Mouse (Mus musculus): Measurements from ENCODE around the gene Magi2.

Gene Magi2

DNA sequence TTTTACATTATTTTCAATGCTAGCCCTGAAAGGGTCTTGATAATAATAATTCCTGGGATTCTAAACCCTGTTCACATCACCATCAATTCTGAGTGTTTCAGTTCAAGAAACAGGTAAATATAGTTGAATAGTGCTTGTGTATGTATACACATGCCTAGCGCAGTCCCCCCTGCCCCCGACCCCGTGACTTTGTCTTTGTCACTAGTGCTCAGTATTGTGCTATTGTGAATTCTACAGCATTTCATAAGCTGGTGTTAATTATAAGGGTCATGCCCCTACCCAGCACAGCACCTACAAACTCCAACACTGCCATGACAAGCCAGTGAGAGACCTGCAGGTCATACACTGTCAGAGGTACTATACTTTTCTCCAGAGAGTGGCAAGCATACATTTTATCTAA is 520.8 kb downstream of the Magi2 start:
- DNase-seq: no peak

GRCm38 (mm10) chr5:19779224-19779623 is 552.4 kb downstream of the Magi2 start:
- DNase-seq: no peak

DNA sequence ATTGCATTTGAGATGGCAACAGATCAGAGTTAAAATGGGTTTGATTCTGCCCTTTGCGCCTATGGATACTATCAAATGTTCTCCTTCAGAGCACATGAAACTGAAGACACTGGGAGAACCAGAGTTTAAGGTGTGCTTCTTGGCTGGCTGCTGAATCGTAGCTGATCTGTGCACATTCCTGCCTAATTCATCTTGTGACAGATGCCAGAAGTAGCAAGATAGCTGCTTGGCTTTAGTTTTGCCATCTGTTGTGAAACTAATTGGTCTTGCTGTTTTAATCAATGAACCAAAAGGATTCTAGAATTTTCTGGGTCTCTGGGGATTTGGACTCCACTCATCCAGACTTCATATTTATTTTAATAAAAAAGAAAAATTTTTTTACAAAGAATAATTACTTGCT is 553.2 kb downstream of the Magi2 start:
- peak; percentile 7 for DNase-seq

DNA sequence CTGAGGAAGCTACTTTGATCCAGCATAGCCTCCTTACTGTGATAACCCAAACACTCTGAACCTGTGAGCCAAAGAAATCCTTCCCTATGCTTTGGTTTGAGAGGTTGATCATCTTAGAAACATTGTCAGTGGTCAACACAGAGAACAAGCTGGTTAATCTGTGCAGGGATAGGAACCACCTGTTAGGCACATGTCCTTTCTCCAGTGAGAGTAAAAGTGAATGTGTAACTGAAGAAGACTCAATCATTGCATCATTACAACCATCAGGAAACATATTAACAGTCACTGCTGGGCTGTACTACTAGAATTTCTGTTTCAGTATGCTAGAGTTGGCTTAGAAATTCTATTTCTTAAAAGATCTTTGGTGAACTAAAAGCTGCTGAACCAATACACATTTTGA is 558.5 kb downstream of the Magi2 start:
- no peak for DNase-seq

DNA sequence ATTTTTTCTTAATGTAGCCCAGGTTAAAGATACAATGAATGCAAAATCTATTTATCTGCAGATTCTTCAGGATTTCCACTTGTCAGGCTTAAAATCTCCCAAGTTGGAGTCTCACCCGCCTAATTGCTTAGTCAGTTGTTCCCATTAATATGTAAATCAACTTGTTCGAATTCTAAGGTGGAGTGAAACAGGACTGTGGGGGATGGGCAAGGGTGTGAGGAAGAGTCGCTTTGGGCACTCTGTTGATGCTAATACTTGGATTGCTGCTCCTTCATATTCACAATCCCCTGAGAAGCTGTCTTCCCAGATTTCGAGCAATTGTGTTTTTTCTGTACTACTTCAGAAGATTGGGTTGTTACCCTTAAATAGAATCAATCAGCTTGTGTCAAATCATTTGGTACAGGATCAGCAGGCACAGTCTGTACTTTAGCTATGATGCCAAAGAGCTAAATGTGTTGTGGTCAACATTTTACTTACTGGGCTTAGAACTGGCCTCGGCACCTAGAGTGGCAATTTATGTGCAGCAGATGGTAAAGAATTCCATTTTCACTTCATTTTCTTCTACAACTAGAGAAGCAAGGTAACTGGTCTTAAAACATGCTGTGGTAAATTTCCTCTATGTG is 560.8 kb downstream of the Magi2 start:
- DNase-seq: no peak

DNA sequence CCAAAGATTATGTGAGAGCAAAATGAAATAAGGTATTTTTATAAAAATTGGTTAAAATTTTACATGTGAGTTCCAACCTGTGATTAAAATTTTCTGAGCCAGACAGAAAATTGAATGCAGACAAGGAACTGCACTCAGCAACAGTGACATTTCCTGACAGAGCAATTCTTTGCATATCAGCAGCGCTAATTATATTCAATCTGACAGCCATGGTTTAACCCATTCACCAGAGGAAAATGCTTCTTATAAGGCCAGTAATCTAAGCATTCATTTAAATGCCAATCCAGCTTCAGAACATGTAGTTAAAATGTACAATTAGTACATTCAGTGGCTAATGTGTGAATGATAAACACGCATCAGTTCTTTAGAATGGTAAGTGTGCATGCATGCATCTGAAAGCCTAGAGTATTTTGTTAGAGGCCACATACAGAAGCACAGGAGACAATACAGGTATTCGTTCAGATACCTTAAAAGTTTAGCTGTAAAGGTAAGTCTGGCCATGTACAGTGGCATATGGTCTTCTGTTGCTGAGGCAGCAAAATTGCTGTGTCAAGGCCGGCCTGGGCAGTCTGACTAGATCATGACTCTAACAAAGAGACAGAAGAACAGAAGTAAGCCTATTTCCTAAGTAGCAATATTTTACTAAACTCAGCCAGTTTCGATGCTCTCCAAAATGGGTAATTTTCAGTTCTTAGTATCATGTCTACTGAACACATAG is 576.4 kb downstream of the Magi2 start:
- DNase-seq: no peak

DNA sequence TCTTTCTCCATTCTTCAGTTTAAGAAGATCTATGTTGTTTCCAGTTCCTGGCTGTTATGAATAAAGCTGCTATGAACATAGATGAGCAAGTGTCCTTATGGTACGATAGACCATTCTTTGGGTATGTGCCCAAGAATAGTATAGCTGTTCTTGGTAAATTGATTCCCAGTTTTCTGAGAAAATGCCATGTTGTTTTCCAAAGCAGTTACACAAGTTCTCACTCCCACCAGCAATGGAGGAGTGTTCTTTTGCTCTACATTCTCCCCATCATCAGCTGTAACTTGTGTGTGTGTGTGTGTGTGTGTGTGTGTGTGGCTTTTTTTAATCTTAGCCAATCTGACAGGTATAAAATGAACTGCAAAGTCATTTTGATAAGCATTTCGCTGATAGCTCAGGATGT is 595.7 kb downstream of the Magi2 start:
- DNase-seq: no peak

GRCm38 (mm10) chr5:19825943-19826342 is 599.1 kb downstream of the Magi2 start:
- DNase-seq: no peak

- DNase-seq: no peak
These were observed 602.5 kb downstream of the Magi2 start for GRCm38 (mm10) chr5:19829341-19829740.

GRCm38 (mm10) chr5:19862854-19863253 is 636.0 kb downstream of the Magi2 start:
- DNase-seq: no peak

DNA sequence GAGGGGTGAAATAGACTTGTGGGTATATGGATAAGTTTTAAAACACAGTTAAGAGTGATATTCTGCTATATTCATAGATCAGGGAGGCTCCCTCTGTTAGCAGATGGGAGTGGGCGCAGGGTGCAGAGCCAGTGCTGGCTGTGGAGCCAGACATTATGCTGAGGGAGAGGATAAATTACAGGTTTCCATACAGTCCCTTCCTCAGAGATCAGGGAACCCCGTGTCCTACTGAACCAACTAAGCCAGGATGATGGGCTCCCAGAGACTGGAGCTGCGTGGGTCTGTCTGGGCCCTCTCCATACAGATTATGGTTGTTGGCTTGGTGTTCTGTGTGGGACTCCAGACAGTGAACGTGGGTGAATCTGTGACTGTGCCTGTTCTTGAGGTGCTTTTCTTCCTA is 643.6 kb downstream of the Magi2 start:
- DNase-seq: no peak

- DNase-seq: no peak
These were observed 664.9 kb downstream of the Magi2 start for GRCm38 (mm10) chr5:19891693-19892092.

GRCm38 (mm10) chr5:19895893-19896292 is 669.1 kb downstream of the Magi2 start:
- DNase-seq: no peak

GRCm38 (mm10) chr5:19901625-19902024 is 674.8 kb downstream of the Magi2 start:
- no peak for DNase-seq

GRCm38 (mm10) chr5:19906636-19907035 is 679.8 kb downstream of the Magi2 start:
- no peak for DNase-seq

DNA sequence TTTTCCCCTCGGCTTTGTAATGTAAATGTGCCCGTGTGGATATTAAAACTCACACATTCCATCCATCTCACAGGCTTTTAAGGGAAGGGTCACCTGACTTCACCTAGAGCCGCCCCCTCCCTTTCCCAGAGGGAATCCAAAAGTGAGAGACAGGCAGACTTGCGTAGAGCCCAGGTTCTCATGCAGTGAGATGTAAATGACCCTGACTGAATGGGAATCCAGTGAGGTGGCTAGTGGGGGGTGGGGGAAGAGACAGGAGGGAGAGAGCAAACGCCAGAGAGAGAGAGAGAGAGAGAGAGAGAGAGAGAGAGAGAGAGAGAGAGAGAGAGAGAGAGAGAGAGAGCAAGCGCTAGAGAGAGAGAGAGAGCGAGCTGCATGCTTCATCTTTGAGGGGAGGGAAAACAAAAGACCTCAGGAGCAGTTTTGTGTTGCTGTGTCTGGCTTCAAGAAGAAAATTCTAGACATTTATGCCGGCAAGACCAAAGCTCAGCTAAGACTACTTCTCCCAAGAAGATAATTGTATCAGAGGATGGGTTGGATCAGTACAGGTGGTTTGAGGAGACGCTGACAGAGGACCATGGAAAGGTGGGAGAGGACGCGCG is 680.6 kb downstream of the Magi2 start:
- DNase-seq: no peak

DNA sequence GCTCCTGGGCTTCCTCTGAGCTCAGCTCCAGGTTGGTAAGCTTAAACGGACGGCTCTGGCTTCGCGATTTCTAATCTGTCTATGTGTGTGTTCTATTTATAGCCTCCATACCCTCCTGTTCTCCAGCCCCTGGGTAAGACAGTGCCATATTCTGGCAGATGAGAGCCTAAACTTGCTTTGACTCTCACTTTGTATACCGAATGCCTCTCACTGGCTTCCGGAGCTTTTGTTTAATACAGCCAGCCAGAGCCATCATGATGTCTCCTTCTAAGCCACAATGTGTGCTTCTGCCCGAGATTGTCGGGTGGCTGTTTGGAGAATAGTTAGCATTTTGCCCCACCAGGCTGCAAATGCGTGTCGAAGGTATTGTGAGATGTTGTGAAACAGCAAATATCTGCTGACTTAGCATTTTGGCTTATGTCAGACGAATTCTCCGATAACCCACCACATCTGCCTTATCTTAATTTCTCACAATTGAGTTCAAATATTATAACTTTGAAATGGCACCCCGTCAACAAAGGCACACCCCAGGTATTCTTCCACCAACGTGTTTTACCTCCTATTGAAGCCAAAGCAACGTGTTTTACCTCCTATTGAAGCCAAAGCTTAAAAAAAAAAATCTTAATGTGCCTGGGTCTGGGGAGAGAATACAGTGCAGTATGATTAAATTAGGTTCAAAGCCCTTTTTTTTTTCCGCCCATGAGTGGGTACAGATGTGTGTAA is 681.3 kb downstream of the Magi2 start:
- no peak for DNase-seq

DNA sequence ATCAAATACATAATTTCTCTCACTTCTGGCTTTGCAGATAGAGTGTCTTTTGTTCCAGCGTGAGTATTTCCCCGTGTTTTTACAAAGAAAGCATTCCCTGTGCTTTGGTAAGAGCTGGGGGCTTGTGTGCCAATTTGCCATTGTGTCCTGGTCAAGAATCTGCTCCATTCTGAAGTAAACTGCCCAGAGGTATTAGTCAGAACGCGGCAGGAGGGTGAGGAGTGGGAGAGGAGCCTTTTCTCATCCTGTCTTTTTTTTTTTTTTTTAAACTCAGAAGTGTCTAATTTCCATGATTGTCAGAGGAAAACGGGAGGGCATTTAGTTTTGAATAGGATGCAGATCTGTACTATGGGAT is 681.8 kb downstream of the Magi2 start:
- no peak for DNase-seq

- DNase-seq: no peak
These were observed 682.2 kb downstream of the Magi2 start for GRCm38 (mm10) chr5:19909071-19909470.

GRCm38 (mm10) chr5:19909664-19910063 is 682.8 kb downstream of the Magi2 start:
- DNase-seq: no peak

DNA sequence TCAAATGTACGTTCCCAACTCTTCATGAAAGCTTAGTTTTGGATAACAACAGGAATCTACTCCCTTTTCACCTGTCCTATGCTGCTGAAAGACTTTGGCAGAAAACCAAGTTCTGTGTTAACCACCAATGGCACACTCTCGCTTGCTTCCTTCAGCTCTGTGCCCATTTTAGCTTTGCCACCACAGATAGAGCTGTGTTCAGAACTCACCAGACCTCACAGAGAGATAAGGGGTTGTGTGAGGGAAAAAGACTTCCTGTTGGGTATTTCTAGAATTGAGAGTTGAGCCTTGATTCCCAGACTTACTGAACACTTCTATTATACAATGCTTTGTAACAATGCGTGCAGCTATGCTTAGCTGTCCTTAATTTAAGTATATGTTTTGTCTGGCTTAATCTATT is 705.3 kb downstream of the Magi2 start:
- no peak for DNase-seq

GRCm38 (mm10) chr5:19933190-19933589 is 706.4 kb downstream of the Magi2 start:
- DNase-seq: no peak

GRCm38 (mm10) chr5:19951102-19951501 is 724.3 kb downstream of the Magi2 start:
- peak; percentile 14 for DNase-seq

DNA sequence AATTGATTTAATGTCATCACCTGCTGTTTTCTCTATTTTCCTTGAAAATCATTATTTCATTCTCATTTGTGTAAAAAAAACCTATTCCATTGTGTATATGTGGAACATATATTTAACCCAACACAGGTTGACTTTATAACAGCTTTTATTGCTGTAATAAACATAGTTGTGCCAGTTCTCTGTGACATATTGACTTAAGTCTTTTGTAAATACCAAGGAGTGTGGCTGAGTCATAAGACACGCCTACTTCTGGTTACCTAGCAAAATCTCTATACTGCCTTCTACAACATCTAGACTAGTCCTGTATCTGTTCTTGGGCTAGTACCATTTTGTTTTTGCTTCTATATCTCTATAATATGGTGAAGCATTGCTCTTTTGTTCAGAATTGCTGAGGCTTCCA is 737.3 kb downstream of the Magi2 start:
- no peak for DNase-seq
